Mouse (Mus musculus) liver, embryonic 11.5 days (tissue): Measurements from ENCODE around the gene Tulp4. TPM values are rescaled to one million over a fixed set of nuclear protein-coding genes. Genes with fewer than 3 reads are reported as not detected.

ENCODE experiments used
- ATAC-seq: fragments of 200-750 bp; cut with Nextera tagmentation; replicated peaks from 2 replicates; pipeline ENCODE4 v1.8.0; 2017; ENCODE audit warnings: moderate number of reproducible peaks, mild to moderate bottlenecking, moderate TSS enrichment, moderate library complexity; ENCODE audit not compliant: low FRiP score
- DNase-seq: peaks from one replicate; pipeline ENCODE4 v3.0.0-alpha.2; 2017; ENCODE audit warnings: low spot score
- H3K27ac ChIP-seq: fragments of 300-500 bp; sonication (generic); 2 replicates; pipeline ENCODE4 v1.5.1; 2014; ENCODE audit warnings: mild to moderate bottlenecking, low read depth, low read length, control low read depth
- H3K27me3 ChIP-seq: fragments of 300-500 bp; sonication (generic); replicated peaks from 2 replicates; pipeline ENCODE4 v1.6.1; 2014; ENCODE audit warnings: low read length, mixed read lengths; ENCODE audit not compliant: control insufficient read depth, insufficient read depth
- H3K36me3 ChIP-seq: fragments of 300-500 bp; sonication (generic); 2 replicates; pipeline ENCODE4 v1.6.1; 2014; ENCODE audit warnings: mild to moderate bottlenecking, low read length, moderate library complexity, mixed read lengths; ENCODE audit not compliant: control insufficient read depth, insufficient read depth
- H3K4me1 ChIP-seq: fragments of 300-500 bp; sonication (generic); replicated peaks from 2 replicates; pipeline ENCODE4 v1.6.1; 2014; ENCODE audit warnings: low read length, mixed read lengths; ENCODE audit not compliant: control insufficient read depth, insufficient read depth
- H3K4me2 ChIP-seq: fragments of 300-500 bp; sonication (generic); 2 replicates; pipeline ENCODE4 v1.6.1; 2014; ENCODE audit warnings: mild to moderate bottlenecking, control low read depth, moderate library complexity
- H3K4me3 ChIP-seq: fragments of 300-500 bp; sonication (generic); 2 replicates; pipeline ENCODE4 v1.5.1; 2014; ENCODE audit warnings: low read depth, low read length, control low read depth
- H3K9ac ChIP-seq: fragments of 300-500 bp; sonication (generic); 2 replicates; pipeline ENCODE4 v1.6.1; 2014; ENCODE audit warnings: low read depth, low read length, control low read depth
- H3K9me3 ChIP-seq: fragments of 300-500 bp; sonication (generic); 2 replicates; pipeline ENCODE4 v1.6.1; 2016; ENCODE audit warnings: low read length, inconsistent platforms, mixed read lengths; ENCODE audit not compliant: control insufficient read depth
- WGBS: fragments of 180-500 bp; shearing (Covaris S2); extraction: QIAGEN DNeasy Blood & Tissue Kit; methylation state at CpG from one replicate; pipeline ENCODE4 v1.1.7; 2014; 5-methylcytosine and 5-hydroxymethylcytosine counted together
- polyA plus RNA-seq: library from polyadenylated mRNA; unstranded; fragments of >200 nt; fragmentation: Nextera tagmentation; extraction: Ambion mirVana; gene quantifications from 2 replicates; pipeline ENCODE4 v1.2.1, GENCODE M21; 2014

Gene Tulp4
- polyA plus RNA-seq, 1 experiment from 2014 or later: 71.9 TPM

DNA sequence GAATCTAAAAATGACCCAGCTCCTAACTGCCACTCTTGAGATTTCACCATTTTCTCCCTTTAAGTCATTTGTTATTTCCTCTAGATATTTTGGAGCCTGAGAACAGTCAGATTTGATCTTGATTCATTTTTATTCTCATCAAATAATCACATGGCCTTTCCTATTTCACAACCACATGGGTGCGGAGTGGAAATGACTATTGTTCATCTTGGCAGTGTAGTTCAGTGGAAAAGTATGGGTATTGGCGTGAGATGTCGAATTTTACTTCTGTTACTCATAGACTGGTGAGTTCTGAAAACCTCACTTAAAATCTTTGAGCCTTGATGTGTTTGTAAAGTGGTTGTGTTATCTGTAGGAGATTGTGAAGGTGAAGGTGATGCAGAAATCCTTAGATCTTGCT is 24.8 kb downstream of the Tulp4 start:
- no peak overlapping the region for H3K9ac ChIP-seq
- no peaks in the 10 kb centered on the region for H3K27me3 ChIP-seq
- 90% methylated on average over 3 of the region's 3 CpGs for WGBS
- no peaks in the 10 kb centered on the region for H3K36me3 ChIP-seq
- no peak overlapping the region for H3K4me3 ChIP-seq
- H3K4me2 ChIP-seq: no peak overlapping the region
- ATAC-seq (no peak), DNase-seq (no peak)
- H3K27ac ChIP-seq: no peak overlapping the region
- H3K4me1 ChIP-seq: no peaks in the 10 kb centered on the region
- H3K9me3 ChIP-seq: no peaks in the 10 kb centered on the region

- H3K36me3 ChIP-seq: peaks cover 2% of the 10 kb centered on the region; the same call in 1 of the 2 replicates
- no peak overlapping the region for H3K27ac ChIP-seq
- DNase-seq (no peak), ATAC-seq (no peak)
- WGBS: 88% methylated on average over 3 of the region's 3 CpGs
- no peak overlapping the region for H3K4me3 ChIP-seq
- no peaks in the 10 kb centered on the region for H3K4me1 ChIP-seq
- no peaks in the 10 kb centered on the region for H3K27me3 ChIP-seq
- no peak overlapping the region for H3K9ac ChIP-seq
- no peak overlapping the region for H3K4me2 ChIP-seq
- H3K9me3 ChIP-seq: no peaks in the 10 kb centered on the region
These were observed 34.6 kb downstream of the Tulp4 start for GRCm38 (mm10) chr17:6140875-6141274.

- no peak overlapping the region for H3K4me2 ChIP-seq
- no peak for DNase-seq
- 89% methylated on average over 2 of the region's 2 CpGs for WGBS
- H3K27me3 ChIP-seq: no peaks in the 10 kb centered on the region
- H3K4me3 ChIP-seq: no peak overlapping the region
- no peak overlapping the region for H3K9ac ChIP-seq
- no peaks in the 10 kb centered on the region for H3K4me1 ChIP-seq
- ATAC-seq: no peak
- no peaks in the 10 kb centered on the region for H3K9me3 ChIP-seq
- peaks cover 2% of the 10 kb centered on the region; the same call in 1 of the 2 replicates for H3K36me3 ChIP-seq
- no peak overlapping the region for H3K27ac ChIP-seq
These were observed 35.1 kb downstream of the Tulp4 start for GRCm38 (mm10) chr17:6141344-6141743.

DNA sequence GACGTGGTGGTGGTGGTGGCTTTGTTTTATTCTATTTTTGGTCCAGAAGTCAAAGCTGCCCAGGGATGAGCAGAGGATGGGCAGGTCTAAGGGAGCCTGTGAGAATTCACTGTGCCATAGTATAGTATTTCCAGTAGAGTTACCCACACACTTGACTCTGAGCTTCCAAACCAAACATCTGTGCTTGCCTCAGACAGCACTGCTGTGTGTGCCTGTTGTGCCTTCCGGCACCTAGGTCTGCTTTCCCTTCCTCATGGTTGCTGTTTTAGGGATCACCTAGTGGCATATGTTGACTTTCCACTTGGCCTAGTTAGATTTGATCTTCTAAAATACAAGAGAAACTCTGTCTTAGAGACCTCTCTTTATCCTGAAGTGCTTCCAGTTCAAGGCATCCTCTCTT is 39.0 kb downstream of the Tulp4 start:
- Histone ChIP-seq H3K9me3 (no peaks in the 10 kb centered on the region), H3K4me3 (no peak overlapping the region), H3K4me1 (no peaks in the 10 kb centered on the region), H3K27ac (no peak overlapping the region), H3K36me3 (no peaks in the 10 kb centered on the region), H3K4me2 (no peak overlapping the region), H3K27me3 (no peaks in the 10 kb centered on the region), H3K9ac (no peak overlapping the region)
- 81% methylated on average over 2 of the region's 2 CpGs for WGBS
- ATAC-seq: no peak
- no peak for DNase-seq

- no peak overlapping the region for H3K27ac ChIP-seq
- no peaks in the 10 kb centered on the region for H3K27me3 ChIP-seq
- no peak overlapping the region for H3K4me3 ChIP-seq
- ATAC-seq (no peak), DNase-seq (no peak)
- no peak overlapping the region for H3K4me2 ChIP-seq
- no peaks in the 10 kb centered on the region for H3K9me3 ChIP-seq
- no peaks in the 10 kb centered on the region for H3K36me3 ChIP-seq
- no peaks in the 10 kb centered on the region for H3K4me1 ChIP-seq
- 92% methylated on average over 4 of the region's 4 CpGs for WGBS
- no peak overlapping the region for H3K9ac ChIP-seq
These were observed 46.7 kb downstream of the Tulp4 start for GRCm38 (mm10) chr17:6152941-6153340.

DNA sequence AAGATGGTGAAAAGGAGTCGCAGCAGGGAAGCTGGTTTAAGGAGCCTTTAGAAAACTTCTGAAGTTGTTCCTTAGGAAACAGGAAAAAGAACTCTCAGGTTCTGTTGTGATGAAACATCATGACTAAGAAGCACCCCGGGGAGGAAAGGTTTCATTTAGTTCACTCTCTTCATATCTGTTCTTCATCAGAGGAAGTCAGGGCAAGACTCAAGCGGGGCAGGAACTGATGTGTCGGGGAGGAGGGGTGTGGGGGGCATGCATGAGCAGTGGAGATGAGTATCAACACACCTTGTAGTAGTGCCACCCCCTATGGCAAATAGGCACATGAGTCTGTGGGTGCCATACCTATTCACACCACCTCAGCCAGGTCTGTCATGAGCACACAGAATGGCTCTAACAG is 47.3 kb downstream of the Tulp4 start:
- 62% methylated on average over 4 of the region's 4 CpGs for WGBS
- Histone ChIP-seq H3K9me3 (no peaks in the 10 kb centered on the region), H3K27me3 (no peaks in the 10 kb centered on the region), H3K27ac (no peak overlapping the region), H3K4me2 (no peak overlapping the region), H3K36me3 (no peaks in the 10 kb centered on the region), H3K4me3 (no peak overlapping the region), H3K9ac (no peak overlapping the region), H3K4me1 (no peaks in the 10 kb centered on the region)
- ATAC-seq (no peak), DNase-seq (no peak)

GRCm38 (mm10) chr17:6154366-6154765 is 48.1 kb downstream of the Tulp4 start:
- Histone ChIP-seq H3K9me3 (no peaks in the 10 kb centered on the region), H3K9ac (no peak overlapping the region), H3K36me3 (no peaks in the 10 kb centered on the region), H3K4me1 (no peaks in the 10 kb centered on the region), H3K4me3 (no peak overlapping the region), H3K4me2 (no peak overlapping the region), H3K27me3 (no peaks in the 10 kb centered on the region), H3K27ac (no peak overlapping the region)
- WGBS: 63% methylated on average over 4 of the region's 4 CpGs
- DNase-seq: no peak
- ATAC-seq: no peak

- DNase-seq: no peak
- no peak overlapping the region for H3K9ac ChIP-seq
- no peaks in the 10 kb centered on the region for H3K36me3 ChIP-seq
- ATAC-seq: no peak
- H3K27ac ChIP-seq: no peak overlapping the region
- no peaks in the 10 kb centered on the region for H3K4me1 ChIP-seq
- H3K9me3 ChIP-seq: no peaks in the 10 kb centered on the region
- WGBS: 86% methylated on average over 6 of the region's 6 CpGs
- H3K4me3 ChIP-seq: no peak overlapping the region
- H3K27me3 ChIP-seq: no peaks in the 10 kb centered on the region
- H3K4me2 ChIP-seq: no peak overlapping the region
These were observed 54.3 kb downstream of the Tulp4 start for GRCm38 (mm10) chr17:6160495-6160894.

DNA sequence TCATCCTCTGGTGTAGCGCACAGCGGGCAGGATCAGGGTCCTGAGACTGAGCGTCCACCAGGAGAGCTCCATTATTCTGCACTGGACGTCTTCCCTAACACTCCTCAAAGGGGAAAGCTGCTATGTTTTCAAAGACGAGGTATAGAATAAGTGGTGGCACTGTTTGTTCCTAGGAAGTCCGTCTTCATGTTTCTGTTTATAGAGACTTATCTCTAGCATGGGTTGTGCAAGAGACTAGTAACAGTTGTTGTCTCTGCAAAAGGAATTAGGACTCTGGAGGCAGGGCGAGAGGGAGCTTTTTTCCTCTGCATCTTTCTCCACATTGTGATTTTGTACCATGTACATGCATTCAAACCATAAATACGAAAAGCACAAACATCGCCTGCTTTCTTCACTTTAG is 55.7 kb downstream of the Tulp4 start:
- no peak for DNase-seq
- no peak overlapping the region for H3K4me2 ChIP-seq
- no peaks in the 10 kb centered on the region for H3K4me1 ChIP-seq
- WGBS: 75% methylated on average over 9 of the region's 9 CpGs
- H3K36me3 ChIP-seq: no peaks in the 10 kb centered on the region
- no peak overlapping the region for H3K27ac ChIP-seq
- no peaks in the 10 kb centered on the region for H3K9me3 ChIP-seq
- no peak overlapping the region for H3K4me3 ChIP-seq
- no peak for ATAC-seq
- H3K27me3 ChIP-seq: no peaks in the 10 kb centered on the region
- no peak overlapping the region for H3K9ac ChIP-seq
